Mouse (Mus musculus) E14TG2a.4 (cell line): ENCODE results near the gene Sh2d3c.
A peak's percentile ranks its signal among the peaks of the same experiment; 100 is the strongest.

Source experiments
- H3K27me3 ChIP-seq: 2 replicates; pipeline ENCODE4 v1.6.1; 2014; ENCODE audit warnings: low read length, control low read depth; ENCODE audit not compliant: insufficient read depth
- H3K36me3 ChIP-seq: 2 replicates; pipeline ENCODE4 v1.6.1; 2014; ENCODE audit warnings: low read length, control low read depth; ENCODE audit not compliant: insufficient read depth
- H3K4me1 ChIP-seq: replicated peaks from 2 replicates; pipeline ENCODE4 v1.6.1; 2014; ENCODE audit warnings: low read depth, low read length, control low read depth
- H3K4me3 ChIP-seq: replicated peaks from 2 replicates; pipeline ENCODE4 v1.5.1; 2014; ENCODE audit warnings: mild to moderate bottlenecking, low read length
- H3K9me3 ChIP-seq: 2 replicates; pipeline ENCODE4 v1.6.1; 2014; ENCODE audit warnings: low read length, control low read depth
- CTCF ChIP-seq: conservative IDR thresholded peaks from 2 replicates; pipeline ENCODE4 v1.5.1; 2014; ENCODE audit warnings: low read length
- NANOG ChIP-seq: IDR thresholded peaks from 2 replicates; pipeline ENCODE4 v1.6.1; 2014; ENCODE audit warnings: borderline replicate concordance, low read length, mixed read lengths
- POU5F1 ChIP-seq: IDR thresholded peaks from 2 replicates; pipeline ENCODE4 v1.6.1; 2014; ENCODE audit warnings: low read length, borderline replicate concordance

Gene Sh2d3c

GRCm38 (mm10) chr2:32787176-32787575 is 66.3 kb downstream of the Sh2d3c start:
- TF ChIP-seq NANOG = no peak
- TF ChIP-seq CTCF = peak; percentile 49
- H3K4me3 ChIP-seq = no peak overlapping the region
- peaks cover 9% of the 10 kb centered on the region; the same call in 1 of the 2 replicates for H3K36me3 ChIP-seq
- H3K4me1 ChIP-seq = peaks cover 45% of the 10 kb centered on the region
- H3K27me3 ChIP-seq = no peaks in the 10 kb centered on the region
- H3K9me3 ChIP-seq = no peaks in the 10 kb centered on the region

- Histone ChIP-seq H3K4me1 (peaks cover 36% of the 10 kb centered on the region), H3K27me3 (no peaks in the 10 kb centered on the region), H3K36me3 (peaks cover 9% of the 10 kb centered on the region; the same call in 1 of the 2 replicates), H3K9me3 (no peaks in the 10 kb centered on the region), H3K4me3 (no peak overlapping the region)
- TF ChIP-seq POU5F1 (no peak), CTCF (no peak), NANOG (no peak)
Observed at GRCm38 (mm10) chr2:32788581-32788980, 67.7 kb downstream of the Sh2d3c start.

- Histone ChIP-seq H3K4me3 (no peak overlapping the region), H3K36me3 (peaks cover 17% of the 10 kb centered on the region), H3K4me1 (peaks cover 38% of the 10 kb centered on the region), H3K27me3 (no peaks in the 10 kb centered on the region), H3K9me3 (no peaks in the 10 kb centered on the region)
- TF ChIP-seq CTCF (no peak), NANOG (no peak), POU5F1 (no peak)
Observed at GRCm38 (mm10) chr2:32791297-32791696, 70.4 kb downstream of the Sh2d3c start.

- peaks cover 22% of the 10 kb centered on the region; the same call in 1 of the 2 replicates for H3K4me1 ChIP-seq
- H3K36me3 ChIP-seq = peaks cover 53% of the 10 kb centered on the region
- no peaks in the 10 kb centered on the region for H3K27me3 ChIP-seq
- H3K9me3 ChIP-seq = no peaks in the 10 kb centered on the region
- no peak for TF ChIP-seq POU5F1
- TF ChIP-seq NANOG = no peak
- TF ChIP-seq CTCF = no peak
- peak overlapping the region; percentile 57 for H3K4me3 ChIP-seq
Observed at GRCm38 (mm10) chr2:32795748-32796418, 75.0 kb downstream of the Sh2d3c start.

GRCm38 (mm10) chr2:32798251-32798962 is 77.6 kb downstream of the Sh2d3c start:
- TF ChIP-seq CTCF = no peak
- TF ChIP-seq POU5F1 = no peak
- no peak for TF ChIP-seq NANOG
- peaks cover 22% of the 10 kb centered on the region; the same call in 1 of the 2 replicates for H3K4me1 ChIP-seq

More at GRCm38 (mm10) chr2:32798251-32798962, 77.6 kb downstream of the Sh2d3c start:
- H3K36me3 ChIP-seq = peaks cover 60% of the 10 kb centered on the region
- no peak overlapping the region for H3K4me3 ChIP-seq
- no peaks in the 10 kb centered on the region for H3K27me3 ChIP-seq
- H3K9me3 ChIP-seq = no peaks in the 10 kb centered on the region
